Mouse (Mus musculus): ENCODE results near the gene Jup. TPM values are rescaled to one million over a fixed set of nuclear protein-coding genes. Genes with fewer than 3 reads are reported as not detected.
A peak's percentile ranks its signal among the peaks of the same experiment; 100 is the strongest.

Gene Jup
- polyA plus RNA-seq, 1 experiment from 2014 or later, result 231 TPM

- no peaks in the 10 kb centered on the region for H3K9me3 ChIP-seq (ENCODE audit: low read length)
- TF ChIP-seq CTCF (IDR thresholded peaks at IDR 0.05), result no peak
- no peak overlapping the region for H3K4me2 ChIP-seq (replicated peaks; ENCODE audit: low read depth, low read length)
- H3K9ac ChIP-seq (replicated peaks; ENCODE audit: low read depth), result no peak overlapping the region
- DNase-seq (ENCODE audit: low spot score) (no peak), ATAC-seq (no peak)
- peaks cover 57% of the 10 kb centered on the region for H3K36me3 ChIP-seq (ENCODE audit: insufficient read depth, low read length)
- no peaks in the 10 kb centered on the region for H3K4me1 ChIP-seq (ENCODE audit: insufficient read depth, low read depth, low read length)
- no peaks in the 10 kb centered on the region for H3K27me3 ChIP-seq (replicated peaks; ENCODE audit: insufficient read depth, low read length)
- H3K4me3 ChIP-seq (ENCODE audit: low read depth, low read length), result no peak overlapping the region
- H3K27ac ChIP-seq (ENCODE audit: low read length), result no peak overlapping the region
- 92% methylated on average over 5 of the region's 5 CpGs for WGBS
Measured at GRCm38 (mm10) chr11:100378446-100378845, 19.1 kb downstream of the Jup start.

GRCm38 (mm10) chr11:100377989-100378388 lies 19.6 kb downstream of the Jup start:
- H3K4me2 ChIP-seq (replicated peaks; ENCODE audit: low read depth, low read length), result no peak overlapping the region
- H3K27ac ChIP-seq (ENCODE audit: low read length), result no peak overlapping the region
- no peaks in the 10 kb centered on the region for H3K4me1 ChIP-seq (ENCODE audit: insufficient read depth, low read depth, low read length)
- peaks cover 58% of the 10 kb centered on the region for H3K36me3 ChIP-seq (ENCODE audit: insufficient read depth, low read length)
- H3K9me3 ChIP-seq (ENCODE audit: low read length), result no peaks in the 10 kb centered on the region
- no peaks in the 10 kb centered on the region for H3K27me3 ChIP-seq (replicated peaks; ENCODE audit: insufficient read depth, low read length)
- no peak for DNase-seq (ENCODE audit: low spot score)
- TF ChIP-seq EP300 (IDR thresholded peaks at IDR 0.05) (no peak), CTCF (IDR thresholded peaks at IDR 0.05) (no peak)
- no peak overlapping the region for H3K9ac ChIP-seq (replicated peaks; ENCODE audit: low read depth)
- H3K4me3 ChIP-seq (ENCODE audit: low read depth, low read length), result no peak overlapping the region
- ATAC-seq, result no peak
- 94% methylated on average over 14 of the region's 14 CpGs for WGBS

GRCm38 (mm10) chr11:100376746-100377389 lies 20.7 kb downstream of the Jup start:
- no peaks in the 10 kb centered on the region for H3K27me3 ChIP-seq (replicated peaks; ENCODE audit: insufficient read depth, low read length)
- peaks cover 67% of the 10 kb centered on the region for H3K36me3 ChIP-seq (ENCODE audit: insufficient read depth, low read length)
- no peaks in the 10 kb centered on the region for H3K9me3 ChIP-seq (ENCODE audit: low read length)
- TF ChIP-seq EP300 (IDR thresholded peaks at IDR 0.05) (no peak), CTCF (IDR thresholded peaks at IDR 0.05) (no peak)
- H3K4me3 ChIP-seq (ENCODE audit: low read depth, low read length), result no peak overlapping the region
- ATAC-seq, result no peak; the same call in 1 of the 2 replicates
- no peak overlapping the region for H3K4me2 ChIP-seq (replicated peaks; ENCODE audit: low read depth, low read length)
- H3K4me1 ChIP-seq (ENCODE audit: insufficient read depth, low read depth, low read length), result no peaks in the 10 kb centered on the region
- H3K9ac ChIP-seq (replicated peaks; ENCODE audit: low read depth), result no peak overlapping the region
- H3K27ac ChIP-seq (ENCODE audit: low read length), result no peak overlapping the region
- DNase-seq (ENCODE audit: low spot score), result no peak
- 89% methylated on average over 21 of the region's 21 CpGs for WGBS

- Histone ChIP-seq H3K4me3 (ENCODE audit: low read depth, low read length) (no peak overlapping the region), H3K27me3 (replicated peaks; ENCODE audit: insufficient read depth, low read length) (no peaks in the 10 kb centered on the region), H3K36me3 (ENCODE audit: insufficient read depth, low read length) (peaks cover 70% of the 10 kb centered on the region), H3K4me2 (replicated peaks; ENCODE audit: low read depth, low read length) (no peak overlapping the region), H3K27ac (ENCODE audit: low read length) (no peak overlapping the region), H3K9ac (replicated peaks; ENCODE audit: low read depth) (no peak overlapping the region), H3K9me3 (ENCODE audit: low read length) (no peaks in the 10 kb centered on the region), H3K4me1 (ENCODE audit: insufficient read depth, low read depth, low read length) (no peaks in the 10 kb centered on the region)
- DNase-seq (ENCODE audit: low spot score) (no peak), ATAC-seq (no peak)
- 58% methylated on average over 4 of the region's 4 CpGs for WGBS
- TF ChIP-seq EP300 (IDR thresholded peaks at IDR 0.05), result 0 out of 2 replicates have a peak, but pooled peaks have one; percentile 9
- TF ChIP-seq CTCF (IDR thresholded peaks at IDR 0.05), result no peak
Measured at GRCm38 (mm10) chr11:100376005-100376404, 21.6 kb downstream of the Jup start.

GRCm38 (mm10) chr11:100375127-100375526 lies 22.4 kb downstream of the Jup start:
- no peak overlapping the region for H3K9ac ChIP-seq (replicated peaks; ENCODE audit: low read depth)
- H3K4me2 ChIP-seq (replicated peaks; ENCODE audit: low read depth, low read length), result no peak overlapping the region
- DNase-seq (ENCODE audit: low spot score) (no peak), ATAC-seq (no peak)
- no peak overlapping the region for H3K4me3 ChIP-seq (ENCODE audit: low read depth, low read length)
- no peaks in the 10 kb centered on the region for H3K27me3 ChIP-seq (replicated peaks; ENCODE audit: insufficient read depth, low read length)
- WGBS, result 88% methylated on average over 9 of the region's 9 CpGs
- H3K36me3 ChIP-seq (ENCODE audit: insufficient read depth, low read length), result peaks cover 73% of the 10 kb centered on the region
- H3K27ac ChIP-seq (ENCODE audit: low read length), result no peak overlapping the region
- H3K9me3 ChIP-seq (ENCODE audit: low read length), result no peaks in the 10 kb centered on the region
- no peak for TF ChIP-seq CTCF (IDR thresholded peaks at IDR 0.05)
- no peak for TF ChIP-seq EP300 (IDR thresholded peaks at IDR 0.05)
- H3K4me1 ChIP-seq (ENCODE audit: insufficient read depth, low read depth, low read length), result no peaks in the 10 kb centered on the region

GRCm38 (mm10) chr11:100371981-100372558 lies 25.5 kb downstream of the Jup start:
- Histone ChIP-seq H3K36me3 (ENCODE audit: insufficient read depth, low read length) (peaks cover 67% of the 10 kb centered on the region), H3K4me2 (replicated peaks; ENCODE audit: low read depth, low read length) (no peak overlapping the region), H3K4me1 (ENCODE audit: insufficient read depth, low read depth, low read length) (no peaks in the 10 kb centered on the region), H3K4me3 (ENCODE audit: low read depth, low read length) (no peak overlapping the region), H3K9ac (replicated peaks; ENCODE audit: low read depth) (no peak overlapping the region), H3K27ac (ENCODE audit: low read length) (no peak overlapping the region), H3K27me3 (replicated peaks; ENCODE audit: insufficient read depth, low read length) (no peaks in the 10 kb centered on the region), H3K9me3 (ENCODE audit: low read length) (no peaks in the 10 kb centered on the region)
- no peak for DNase-seq (ENCODE audit: low spot score)
- TF ChIP-seq CTCF (IDR thresholded peaks at IDR 0.05) (no peak), EP300 (IDR thresholded peaks at IDR 0.05) (no peak)
- ATAC-seq, result no peak
- WGBS, result 83% methylated on average over 7 of the region's 8 CpGs
